Mouse (Mus musculus) embryonic fibroblast, embryonic 13.5 days (primary cell): ENCODE data around the gene Gpr4. TPM values are rescaled to one million over a fixed set of nuclear protein-coding genes. Genes with fewer than 3 reads are reported as not detected.

Experiments used
- H3K27ac ChIP-seq: 2 replicates; pipeline ENCODE4 v1.5.1; 2012; ENCODE audit warnings: low read length, control low read depth, inconsistent platforms; ENCODE audit not compliant: insufficient read depth
- H3K4me1 ChIP-seq: 2 replicates; pipeline ENCODE4 v1.6.1; 2011; ENCODE audit warnings: low read length; ENCODE audit not compliant: control insufficient read depth, insufficient read depth
- H3K4me3 ChIP-seq: 2 replicates; pipeline ENCODE4 v1.5.1; 2011; ENCODE audit warnings: mild to moderate bottlenecking, control low read depth, low read length; ENCODE audit not compliant: insufficient read depth
- CTCF ChIP-seq: IDR thresholded peaks from 2 replicates; pipeline ENCODE4 v1.5.1; 2011; ENCODE audit warnings: mild to moderate bottlenecking, control low read depth, low read length, moderate library complexity, borderline replicate concordance; ENCODE audit not compliant: insufficient read depth
- POLR2A ChIP-seq: IDR thresholded peaks from 2 replicates; pipeline ENCODE4 v1.6.1; 2011; ENCODE audit warnings: low read depth, mild to moderate bottlenecking, control low read depth, low read length, moderate library complexity
- polyA plus RNA-seq: library from polyadenylated mRNA; stranded (reverse); fragments of >200 nt; gene quantifications from 2 replicates; pipeline ENCODE4 v1.2.4, GENCODE M21; 2011; ENCODE audit warnings: low read depth; ENCODE audit not compliant: missing spikeins, insufficient read length

The Gpr4 gene
- polyA plus RNA-seq, result 0.17 and 0.18 TPM in 2 replicates

DNA sequence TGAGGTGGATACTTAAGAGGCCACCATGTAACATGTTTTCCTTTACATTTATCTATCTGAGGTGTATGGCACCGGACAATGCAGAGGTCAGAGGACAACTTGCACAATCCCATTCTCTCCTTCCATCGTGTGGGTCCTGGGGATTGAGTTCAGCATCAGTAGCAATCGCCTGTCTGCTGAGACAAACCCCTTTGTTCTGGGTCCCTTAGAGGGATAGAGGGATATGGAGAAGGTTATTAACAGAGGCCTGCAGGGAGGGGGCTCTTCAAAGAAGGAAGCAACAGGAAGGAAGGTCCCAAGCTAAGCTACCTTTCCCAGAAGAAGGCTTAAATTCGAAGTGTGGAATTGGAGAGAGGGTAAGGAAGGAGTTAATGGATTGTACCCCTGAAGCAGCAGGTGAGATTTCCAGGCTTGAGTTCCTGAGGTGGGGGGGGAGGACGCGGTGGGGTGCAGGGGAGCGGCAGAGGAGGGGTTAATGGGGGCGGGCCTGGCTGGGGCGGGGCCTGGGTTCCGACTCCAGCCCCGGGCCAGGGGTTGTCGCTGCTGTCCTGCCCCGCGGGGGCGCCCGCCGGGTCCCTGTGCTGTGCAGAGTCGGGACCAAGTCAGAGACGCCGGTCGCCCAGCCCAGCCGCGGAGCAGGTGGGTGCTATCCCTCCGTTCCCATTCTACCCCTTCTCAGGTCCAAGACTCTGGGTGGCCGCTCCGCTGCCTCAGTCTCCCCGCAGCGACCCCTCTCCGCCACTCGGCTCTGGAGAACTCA is at the start of gene Gpr4:
Gpr4 (plus strand) TSS at position 543 of the 760 bp plus-strand sequence.
- Histone ChIP-seq H3K4me3 (no peak within 1 kb of the TSS; the same call in 1 of the 2 replicates), H3K4me1 (no peaks in the 10 kb centered on the region), H3K27ac (no peak within 1 kb of the TSS)
- no peak for TF ChIP-seq CTCF
- no peak for TF ChIP-seq POLR2A

DNA sequence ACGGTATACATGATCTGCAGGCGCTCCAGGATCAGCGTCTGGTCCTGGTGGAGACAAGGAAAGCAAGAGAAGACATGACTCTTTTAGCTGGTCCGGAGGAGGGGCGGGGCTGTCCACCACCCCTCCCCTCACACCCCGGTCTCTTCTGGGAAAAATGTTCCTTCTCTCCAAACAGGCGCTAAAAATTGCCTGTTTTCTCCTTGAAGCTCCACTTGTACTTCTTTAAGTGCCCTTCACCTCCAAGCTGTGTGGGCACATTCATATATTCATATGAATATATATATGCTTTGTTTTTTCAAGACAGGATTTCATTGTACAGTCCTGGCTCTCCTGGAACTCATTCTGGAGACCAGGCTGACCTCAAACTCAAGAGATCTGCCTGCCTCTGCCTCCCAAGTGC is 49.4 kb upstream of the Gpr4 start:
- Histone ChIP-seq H3K4me3 (no peak overlapping the region), H3K4me1 (no peaks in the 10 kb centered on the region), H3K27ac (no peak overlapping the region)
- no peak for TF ChIP-seq CTCF
- no peak for TF ChIP-seq POLR2A

DNA sequence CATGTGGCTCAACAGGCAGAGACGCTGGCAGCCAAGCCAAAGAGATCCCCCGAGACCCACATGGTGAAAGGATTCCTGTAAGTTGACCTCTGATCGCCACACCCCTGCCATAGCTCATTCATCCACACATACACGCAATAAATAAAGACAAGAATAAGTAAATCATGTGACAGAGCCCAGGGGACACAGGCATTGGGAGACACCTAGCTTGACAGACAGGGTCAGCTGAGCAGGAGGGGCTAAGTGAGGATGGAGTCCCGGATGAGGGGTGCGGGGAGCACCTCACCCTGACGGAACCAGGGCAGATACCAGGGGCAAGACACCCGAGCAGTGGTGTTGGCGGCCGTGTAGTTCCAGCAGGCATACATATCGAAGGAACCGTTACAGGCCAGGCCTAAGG is 48.6 kb upstream of the Gpr4 start:
- no peak for TF ChIP-seq POLR2A
- TF ChIP-seq CTCF, result no peak
- no peak overlapping the region for H3K4me3 ChIP-seq
- no peak overlapping the region for H3K27ac ChIP-seq
- H3K4me1 ChIP-seq, result no peaks in the 10 kb centered on the region

DNA sequence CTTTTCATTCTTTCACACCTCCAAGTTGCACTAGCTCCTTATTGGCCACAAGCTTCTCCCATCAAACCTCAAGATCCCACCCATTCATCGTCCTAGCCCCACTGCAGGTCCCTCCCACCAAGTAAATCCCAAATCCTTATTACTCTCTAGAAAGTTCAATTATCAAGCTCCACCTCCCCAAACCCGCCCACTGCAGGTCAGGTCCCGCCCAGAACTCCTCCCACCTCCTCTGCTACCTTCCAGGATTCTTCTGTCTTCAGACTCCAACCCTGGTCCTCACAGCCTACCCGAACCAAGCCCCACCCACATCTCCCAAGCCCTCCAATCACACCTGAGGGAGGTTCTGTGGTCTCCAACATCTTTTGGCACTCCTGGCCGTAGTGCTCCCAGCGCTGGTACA is 48.1 kb upstream of the Gpr4 start:
- H3K4me3 ChIP-seq, result no peak overlapping the region
- no peak for TF ChIP-seq CTCF
- no peak for TF ChIP-seq POLR2A

DNA sequence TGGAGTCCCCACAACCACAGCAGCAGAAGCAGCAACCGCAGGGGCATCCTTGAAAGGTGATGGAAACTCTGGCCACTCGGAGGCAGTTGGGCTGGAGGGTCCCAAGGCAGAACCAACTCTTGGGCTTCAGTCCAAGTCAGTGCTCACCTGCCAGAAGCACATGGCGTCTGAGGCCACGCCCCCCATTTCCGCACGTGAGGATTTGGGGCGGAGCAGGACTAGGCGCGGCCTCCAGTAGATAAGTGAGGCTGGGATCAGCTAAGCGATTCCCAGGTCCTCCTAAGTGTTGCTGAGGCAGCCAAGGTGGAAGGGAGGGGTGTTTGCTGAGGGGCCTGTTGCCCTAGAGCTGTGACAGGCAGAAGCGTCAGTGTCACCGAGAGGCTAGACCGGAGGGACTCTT is 47.4 kb upstream of the Gpr4 start:
- Histone ChIP-seq H3K4me3 (no peak overlapping the region), H3K4me1 (no peaks in the 10 kb centered on the region), H3K27ac (no peak overlapping the region)
- TF ChIP-seq CTCF, result no peak
- TF ChIP-seq POLR2A, result no peak

More for the DNA sequence above, 48.1 kb upstream of the Gpr4 start:
- no peak overlapping the region for H3K27ac ChIP-seq
- H3K4me1 ChIP-seq, result no peaks in the 10 kb centered on the region

DNA sequence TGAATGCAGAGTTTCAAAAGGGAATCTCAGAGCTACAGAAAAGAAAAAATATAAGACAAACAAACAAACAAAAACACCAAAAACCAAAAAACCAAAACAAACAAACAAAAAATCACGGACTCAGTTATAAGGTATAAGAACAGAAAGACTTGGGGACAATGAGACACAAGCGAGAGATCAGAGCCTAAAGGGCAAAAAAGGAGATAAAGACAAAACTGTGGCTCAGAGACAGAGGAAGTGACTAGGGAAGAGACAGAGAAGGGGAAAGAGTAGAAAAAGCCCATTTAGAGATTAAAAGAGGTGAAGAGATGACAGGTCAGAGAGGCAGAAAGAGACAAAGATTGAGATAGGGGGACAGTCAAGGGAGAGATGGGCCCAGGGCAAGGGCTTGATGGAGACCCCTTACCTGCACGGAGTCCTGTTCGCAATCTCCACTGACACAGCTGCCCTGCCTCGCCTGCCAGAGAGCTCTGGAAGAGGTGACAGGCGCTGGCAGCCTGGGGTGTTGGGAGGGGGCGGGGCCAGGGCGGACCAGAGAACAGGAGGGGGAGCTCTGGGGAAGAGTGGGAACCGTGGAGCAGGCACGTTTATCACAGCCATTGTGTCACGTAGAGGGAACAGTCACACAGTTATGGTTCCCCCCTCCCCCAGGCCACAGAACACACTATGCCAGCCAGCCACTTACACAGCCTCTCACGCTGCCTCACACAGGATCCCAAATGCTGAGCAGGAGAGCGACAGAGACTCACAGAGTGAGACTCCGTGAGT is 46.5 kb upstream of the Gpr4 start, which contains the start of gene Gipr:
Gipr (minus strand) TSS at position 472 of the 768 bp plus-strand sequence.
- no peak for TF ChIP-seq POLR2A
- no peak for TF ChIP-seq CTCF
- no peaks in the 10 kb centered on the region for H3K4me1 ChIP-seq
- no peak within 1 kb of the TSS for H3K27ac ChIP-seq
- no peak within 1 kb of the TSS for H3K4me3 ChIP-seq

DNA sequence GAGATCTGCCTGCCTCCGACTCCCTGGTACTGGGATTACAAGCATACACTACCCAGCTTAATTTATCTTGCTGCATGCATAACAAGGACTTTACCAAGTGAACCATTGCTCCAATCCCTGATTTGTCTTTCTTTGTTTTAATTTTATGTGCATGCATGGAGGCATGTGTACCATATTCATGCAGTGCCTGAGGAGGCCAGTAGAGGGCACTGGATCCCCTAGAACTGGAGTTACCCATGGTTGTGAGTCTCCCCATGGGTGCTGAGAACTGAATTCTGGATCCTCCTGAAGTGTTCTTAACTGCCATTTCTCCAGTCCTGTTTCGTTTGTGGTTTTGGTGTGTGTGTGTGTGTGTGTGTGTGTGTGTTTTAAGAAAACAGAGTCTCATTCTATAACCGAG is 45.3 kb upstream of the Gpr4 start:
- Histone ChIP-seq H3K4me1 (no peaks in the 10 kb centered on the region), H3K4me3 (no peak overlapping the region), H3K27ac (no peak overlapping the region)
- TF ChIP-seq POLR2A, result no peak
- TF ChIP-seq CTCF, result no peak

DNA sequence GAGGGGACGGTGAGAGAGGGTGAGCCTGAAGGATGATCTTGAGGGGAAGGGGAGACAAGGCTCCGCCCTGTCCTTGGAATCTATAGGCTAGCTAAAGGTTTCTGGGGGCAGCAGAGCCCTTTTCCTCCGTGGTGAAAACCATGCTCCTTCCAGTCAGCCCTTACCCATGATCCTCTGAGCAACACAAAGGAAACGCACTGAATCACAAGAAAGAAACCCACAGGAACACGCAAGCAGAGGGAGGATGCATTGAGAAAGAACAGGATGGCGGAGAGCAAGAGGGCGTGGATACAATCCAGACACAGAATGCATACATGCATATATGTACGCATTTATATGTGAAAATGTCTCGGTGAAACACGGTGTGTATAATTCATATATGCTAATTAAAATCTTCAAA is 42.8 kb upstream of the Gpr4 start:
- Histone ChIP-seq H3K27ac (no peak overlapping the region), H3K4me1 (no peaks in the 10 kb centered on the region), H3K4me3 (no peak overlapping the region)
- TF ChIP-seq POLR2A (no peak), CTCF (no peak)

DNA sequence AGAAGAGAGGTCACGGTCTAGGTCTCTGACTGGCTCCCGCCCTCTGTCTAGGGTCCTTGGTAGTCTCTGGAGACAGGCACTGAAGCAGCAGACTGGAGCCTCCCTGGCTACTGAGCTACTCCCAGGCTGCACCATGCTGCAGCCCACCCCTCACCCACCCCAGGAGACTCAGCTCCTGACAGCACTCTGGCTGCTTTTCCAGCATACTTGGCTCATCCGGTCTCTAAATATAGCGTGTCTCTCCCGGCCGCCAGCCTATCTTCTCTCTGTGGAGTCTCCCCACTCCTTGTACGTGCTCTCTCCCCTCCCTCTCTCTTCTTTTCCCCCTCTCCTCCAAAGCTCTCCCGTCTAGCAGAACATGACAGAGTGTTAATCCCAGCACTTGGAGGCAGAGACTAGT is 42.2 kb upstream of the Gpr4 start:
- TF ChIP-seq POLR2A (no peak), CTCF (no peak)
- no peak overlapping the region for H3K27ac ChIP-seq
- no peaks in the 10 kb centered on the region for H3K4me1 ChIP-seq
- no peak overlapping the region for H3K4me3 ChIP-seq

DNA sequence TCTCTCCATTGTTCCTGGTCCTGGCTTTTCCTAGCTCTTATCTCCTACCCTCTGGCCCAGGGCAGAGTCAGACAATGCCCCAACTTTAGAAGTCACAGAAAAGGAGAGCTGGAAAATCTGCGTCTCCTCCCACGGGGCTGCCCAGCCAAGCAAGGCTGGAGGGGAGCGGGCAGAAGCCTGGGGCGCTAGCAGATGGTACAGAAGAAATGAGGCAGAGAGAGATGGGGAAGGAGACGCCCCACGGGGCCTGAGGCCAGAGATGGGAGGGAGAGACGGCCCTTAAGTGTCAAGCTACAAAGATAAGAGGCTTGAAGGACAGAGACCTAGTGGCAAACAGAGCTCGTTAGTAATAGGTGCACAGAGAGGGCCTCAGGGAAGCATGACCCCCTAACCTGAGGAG is 40.5 kb upstream of the Gpr4 start:
- Histone ChIP-seq H3K4me1 (no peaks in the 10 kb centered on the region), H3K4me3 (no peak overlapping the region), H3K27ac (no peak overlapping the region)
- TF ChIP-seq CTCF, result no peak
- no peak for TF ChIP-seq POLR2A
